Mouse (Mus musculus): ENCODE measurements around the gene Ntrk3. TPM values are rescaled to one million over a fixed set of nuclear protein-coding genes. Genes with fewer than 3 reads are reported as not detected.

Gene Ntrk3
- 3.3 and 4.5 TPM in 2 replicates for polyA plus RNA-seq (2016; fragmentation: Nextera tagmentation; extraction: Ambion mirVana)

DNA sequence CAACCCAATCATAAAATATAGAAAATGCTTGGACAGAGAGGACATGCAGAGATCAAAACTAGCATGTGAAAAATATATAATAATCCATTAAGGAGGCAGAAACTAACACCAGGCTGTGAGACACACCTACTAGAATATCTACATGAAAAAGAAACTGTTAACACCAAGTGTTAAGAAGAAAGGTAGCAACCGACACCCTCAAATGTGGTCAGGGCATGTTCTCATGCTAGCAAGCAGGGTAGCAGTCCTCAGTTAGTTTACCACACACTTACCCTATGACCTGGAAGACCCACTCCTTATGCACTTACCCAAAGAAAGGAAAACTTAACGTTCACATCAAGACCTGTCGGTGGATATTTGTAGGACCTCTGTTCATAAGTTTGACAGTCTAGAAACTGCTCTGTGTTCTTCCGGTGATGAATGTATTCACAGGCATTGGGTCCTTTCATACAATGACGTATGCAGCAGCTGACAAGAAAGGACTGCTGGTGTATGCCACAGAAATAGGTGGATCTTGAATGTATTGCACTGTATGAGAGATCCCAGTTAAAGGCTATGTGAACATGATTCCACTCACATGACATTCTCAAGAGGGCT lies at the start of gene Ntrk3:
TSS of gene Ntrk3 (minus strand) at position 399 of the 597 bp plus-strand sequence.
- no peak for DNase-seq (ENCODE audit: low spot score)
- Histone ChIP-seq H3K27ac (no peak within 1 kb of the TSS), H3K4me3 (no peak within 1 kb of the TSS), H3K9me3 (no peaks in the 10 kb centered on the region), H3K4me1 (replicated peaks) (no peaks in the 10 kb centered on the region), H3K27me3 (ENCODE audit: insufficient read depth, poor library complexity, severe bottlenecking) (no peaks in the 10 kb centered on the region), H3K36me3 (no peaks in the 10 kb centered on the region)
- 86% methylated on average over 5 of the region's 5 CpGs for WGBS

DNA sequence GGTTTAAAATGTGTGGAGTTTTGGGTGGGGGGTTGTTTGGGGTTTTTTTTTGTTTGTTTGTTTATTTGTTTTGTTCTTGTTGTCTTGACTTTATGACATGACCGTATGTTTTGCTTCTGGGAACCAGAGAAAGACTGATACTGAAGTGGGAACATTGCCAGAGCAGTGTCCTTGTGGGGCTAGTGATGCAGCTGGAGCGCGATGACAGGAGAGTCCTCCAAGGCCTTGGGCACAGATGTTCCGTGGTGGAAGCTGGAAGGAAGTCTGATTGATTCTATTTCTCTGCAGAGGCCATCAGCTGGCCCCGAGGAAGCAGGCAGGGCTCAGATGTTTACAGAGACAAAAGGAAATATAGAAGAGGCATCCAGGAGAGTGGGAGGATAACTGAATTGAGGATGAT lies 48.1 kb upstream of the Ntrk3 start:
- no peak for DNase-seq (ENCODE audit: low spot score)
- 79% methylated on average over 5 of the region's 5 CpGs for WGBS
- peaks cover 41% of the 10 kb centered on the region for H3K36me3 ChIP-seq
- no peak overlapping the region for H3K27ac ChIP-seq
- no peaks in the 10 kb centered on the region for H3K27me3 ChIP-seq (ENCODE audit: insufficient read depth, poor library complexity, severe bottlenecking)
- H3K9me3 ChIP-seq = no peaks in the 10 kb centered on the region
- no peak overlapping the region for H3K4me3 ChIP-seq
- peaks cover 22% of the 10 kb centered on the region for H3K4me1 ChIP-seq (replicated peaks)

DNA sequence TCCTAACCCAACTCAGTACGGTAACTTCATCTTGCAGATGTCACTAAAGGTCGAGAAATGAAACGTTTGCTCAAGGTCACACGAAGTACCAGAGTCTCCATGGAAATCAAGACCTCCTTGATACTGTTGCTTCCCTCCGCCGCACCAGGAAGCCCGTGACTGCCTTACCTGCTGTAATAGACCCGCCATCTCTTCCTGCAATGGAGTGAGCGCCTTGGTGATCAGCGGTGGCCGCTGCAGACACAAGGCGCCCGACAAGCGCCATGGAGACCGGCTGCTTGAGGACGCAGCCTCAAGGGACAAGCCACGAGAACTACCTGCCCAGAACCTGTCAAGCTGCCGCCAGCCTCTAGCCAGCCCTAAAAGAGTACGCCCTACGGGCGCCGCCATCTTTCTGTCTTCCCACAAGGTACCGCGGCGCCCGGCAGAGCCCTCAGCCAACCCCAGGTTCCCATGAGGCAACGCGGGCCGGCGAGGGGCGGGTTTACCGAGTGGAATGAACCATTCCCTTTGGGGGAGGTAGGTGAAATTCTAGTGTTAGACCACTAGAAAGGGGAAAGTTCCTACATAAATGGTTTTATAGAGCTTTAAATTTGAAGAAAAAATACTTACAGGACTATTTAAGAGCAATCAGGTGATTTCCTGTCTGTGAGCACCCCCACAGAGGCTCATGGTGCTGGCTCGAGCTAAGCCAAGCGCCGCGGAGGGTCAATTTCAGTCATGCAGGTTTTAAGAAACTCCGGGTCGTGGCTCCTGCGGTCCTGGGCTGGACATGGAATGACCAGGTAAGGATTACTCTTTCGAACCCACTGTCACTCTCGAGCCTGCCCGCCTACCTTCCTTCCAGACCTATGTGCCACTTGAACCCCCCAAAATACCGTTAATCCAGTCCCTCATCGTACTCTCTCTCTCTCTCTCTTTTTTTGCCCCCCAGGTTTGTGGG lies 45.1 kb upstream of the Ntrk3 start, which contains the start of the genes Mrps11 and Mrpl46:
TSS of gene Mrps11 (plus strand) at position 481 of the 943 bp plus-strand sequence.
TSS of gene Mrpl46 (minus strand) at position 893 of the 943 bp plus-strand sequence.
- peak; percentile 84 for DNase-seq (ENCODE audit: low spot score)
- peaks cover 22% of the 10 kb centered on the region for H3K4me1 ChIP-seq (replicated peaks)
- peaks cover 41% of the 10 kb centered on the region for H3K36me3 ChIP-seq
- peak within 1 kb of the TSS; percentile 94 for H3K27ac ChIP-seq
- no peaks in the 10 kb centered on the region for H3K9me3 ChIP-seq
- H3K27me3 ChIP-seq (ENCODE audit: insufficient read depth, poor library complexity, severe bottlenecking) = no peaks in the 10 kb centered on the region
- WGBS = under 1% methylated on average over 44 of the region's 44 CpGs
- peak within 1 kb of the TSS; percentile 84 for H3K4me3 ChIP-seq

DNA sequence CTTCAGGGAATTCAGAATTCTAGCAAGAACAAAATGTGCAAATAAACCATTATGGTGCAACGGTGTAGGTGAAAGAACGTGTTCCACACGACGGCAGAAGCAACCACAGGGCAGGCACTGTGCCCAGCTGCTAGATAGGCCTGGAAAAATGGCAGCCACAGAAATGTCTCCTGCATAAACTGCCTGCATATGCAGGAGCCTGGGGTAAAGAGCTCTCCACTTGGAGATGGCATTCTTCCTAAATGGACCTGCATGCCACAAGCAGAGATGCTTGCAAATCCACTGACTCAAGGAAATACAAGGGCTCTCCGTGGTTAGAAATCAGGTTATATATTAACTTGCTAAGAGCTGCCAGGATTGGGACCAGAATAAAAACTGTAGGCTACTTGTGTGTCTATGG lies 40.9 kb upstream of the Ntrk3 start:
- no peak overlapping the region for H3K4me3 ChIP-seq

DNA sequence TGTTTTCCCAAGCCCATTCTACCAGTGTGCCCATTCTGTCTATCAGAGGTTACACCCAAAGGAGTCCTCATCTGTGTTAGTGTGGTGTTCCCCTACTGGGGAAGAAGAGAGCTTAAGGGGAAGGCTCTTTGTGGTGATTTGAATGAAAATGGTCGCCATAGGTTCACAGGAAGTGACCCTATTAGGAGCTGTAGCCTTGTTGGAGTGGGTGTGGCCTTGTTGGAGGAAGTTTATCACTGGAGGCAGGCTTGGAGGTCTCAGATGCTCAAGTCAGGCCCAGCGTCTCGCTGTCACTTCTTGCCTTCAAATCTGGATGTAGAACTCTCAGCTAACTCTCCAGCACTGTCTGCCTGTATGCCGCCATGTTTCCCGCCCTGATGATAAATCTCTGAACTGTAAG lies 33.1 kb upstream of the Ntrk3 start:
- no peak for DNase-seq (ENCODE audit: low spot score)
- WGBS = 88% methylated on average over 5 of the region's 5 CpGs
- no peaks in the 10 kb centered on the region for H3K9me3 ChIP-seq
- peaks cover 39% of the 10 kb centered on the region for H3K36me3 ChIP-seq
- no peaks in the 10 kb centered on the region for H3K27me3 ChIP-seq (ENCODE audit: insufficient read depth, poor library complexity, severe bottlenecking)
- H3K4me1 ChIP-seq (replicated peaks) = no peaks in the 10 kb centered on the region
- H3K27ac ChIP-seq = no peak overlapping the region
- H3K4me3 ChIP-seq = no peak overlapping the region

More for the DNA sequence above, 40.9 kb upstream of the Ntrk3 start:
- Histone ChIP-seq H3K27me3 (ENCODE audit: insufficient read depth, poor library complexity, severe bottlenecking) (no peaks in the 10 kb centered on the region), H3K4me1 (replicated peaks) (peaks cover 12% of the 10 kb centered on the region), H3K27ac (no peak overlapping the region), H3K36me3 (peaks cover 69% of the 10 kb centered on the region), H3K9me3 (no peaks in the 10 kb centered on the region)
- WGBS = 95% methylated on average over 5 of the region's 5 CpGs
- DNase-seq (ENCODE audit: low spot score) = no peak

DNA sequence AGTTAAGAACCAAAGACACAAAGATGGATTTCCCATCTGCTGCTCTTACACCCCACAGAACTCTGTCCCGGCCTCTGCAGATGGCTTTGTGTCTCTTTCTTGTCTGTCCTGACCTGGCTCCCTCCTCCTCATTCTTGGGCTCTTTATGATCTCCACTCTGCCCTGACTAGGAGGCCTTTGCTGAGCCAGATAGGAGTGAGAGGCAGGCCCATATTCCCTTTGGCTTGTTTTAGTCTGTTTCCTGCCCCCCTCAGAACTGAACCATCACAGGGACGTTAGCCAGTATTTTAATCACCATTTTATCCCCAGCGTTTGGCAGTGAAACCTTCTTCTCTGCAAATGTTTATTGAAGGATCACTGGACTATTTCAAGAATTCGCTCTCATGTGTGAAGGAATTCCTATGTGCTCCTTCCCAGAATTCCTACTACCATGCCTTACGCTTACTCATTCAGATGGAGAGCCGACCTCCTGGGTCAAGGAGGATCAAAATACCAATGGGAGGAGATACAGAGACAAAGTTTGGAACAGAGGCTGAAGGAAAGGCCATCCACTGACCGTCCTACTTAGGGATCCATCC lies 31.4 kb upstream of the Ntrk3 start:
- 75% methylated on average over 7 of the region's 7 CpGs for WGBS
- no peaks in the 10 kb centered on the region for H3K9me3 ChIP-seq
- no peak for DNase-seq (ENCODE audit: low spot score)
- H3K27ac ChIP-seq = no peak overlapping the region
- H3K4me3 ChIP-seq = no peak overlapping the region
- no peaks in the 10 kb centered on the region for H3K4me1 ChIP-seq (replicated peaks)
- no peaks in the 10 kb centered on the region for H3K27me3 ChIP-seq (ENCODE audit: insufficient read depth, poor library complexity, severe bottlenecking)
- peaks cover 22% of the 10 kb centered on the region for H3K36me3 ChIP-seq

DNA sequence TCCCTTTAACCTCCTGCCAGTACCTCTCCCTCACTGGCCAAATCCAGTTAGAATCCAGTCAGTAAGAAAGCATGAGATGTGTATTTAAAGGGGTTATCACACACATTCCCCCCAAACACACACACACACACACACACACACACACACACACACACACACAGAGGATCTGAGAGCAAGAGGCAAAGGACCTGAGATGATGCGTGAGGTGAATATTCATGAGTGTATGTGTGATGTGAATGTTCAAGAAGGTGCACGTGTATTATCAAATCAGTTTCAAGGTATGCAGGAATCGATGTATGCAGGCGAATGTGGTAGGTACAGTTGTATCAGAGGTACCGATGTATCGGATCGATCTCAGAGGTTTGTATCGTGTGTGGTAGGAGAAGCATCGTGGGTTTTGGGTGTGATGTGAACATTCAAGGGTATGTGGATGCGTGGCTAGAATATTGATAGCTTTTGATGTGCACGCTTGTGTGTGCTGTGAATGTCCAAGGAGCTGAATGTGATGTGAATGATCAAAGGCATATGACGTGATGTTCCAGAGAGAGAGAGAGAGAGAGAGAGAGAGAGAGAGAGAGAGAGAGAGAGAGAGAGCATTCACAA lies 30.2 kb upstream of the Ntrk3 start:
- H3K4me3 ChIP-seq = no peak overlapping the region
- H3K9me3 ChIP-seq = no peaks in the 10 kb centered on the region
- no peaks in the 10 kb centered on the region for H3K4me1 ChIP-seq (replicated peaks)
- 90% methylated on average over 12 of the region's 12 CpGs for WGBS
- DNase-seq (ENCODE audit: low spot score) = no peak
- H3K36me3 ChIP-seq = peaks cover 10% of the 10 kb centered on the region
- no peak overlapping the region for H3K27ac ChIP-seq
- H3K27me3 ChIP-seq (ENCODE audit: insufficient read depth, poor library complexity, severe bottlenecking) = no peaks in the 10 kb centered on the region

DNA sequence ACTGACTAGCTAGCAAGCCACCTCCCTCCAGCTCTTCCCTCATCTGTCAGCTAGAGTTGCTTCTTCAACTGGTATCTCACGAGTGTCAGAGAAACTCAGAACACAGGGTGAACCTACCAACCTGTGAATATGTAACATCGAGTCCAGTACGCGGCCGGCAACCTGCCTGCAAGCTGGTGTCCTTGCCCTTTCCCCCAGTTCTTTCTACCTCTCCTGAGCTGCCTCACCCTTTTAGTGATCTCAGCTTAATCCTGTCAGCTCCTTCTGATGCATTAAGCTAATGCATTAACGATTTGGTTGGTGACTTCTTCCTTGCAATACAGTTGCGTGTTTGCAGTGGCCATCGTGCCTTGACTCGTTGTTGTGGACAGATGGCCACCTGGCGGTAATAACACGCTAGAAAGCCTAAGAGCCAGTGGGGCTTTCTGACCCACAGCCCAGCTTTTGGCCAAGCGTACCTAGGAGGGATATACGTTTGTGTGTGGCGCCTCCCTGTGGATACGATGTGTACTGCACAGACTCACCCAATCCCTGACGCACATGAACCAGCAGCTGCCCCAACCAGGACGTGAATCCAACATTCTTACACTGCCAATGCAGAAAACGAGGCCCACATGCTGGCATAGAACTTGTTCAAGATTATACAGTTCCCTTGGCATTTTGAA lies 28.3 kb upstream of the Ntrk3 start:
- peak; percentile 87 for DNase-seq (ENCODE audit: low spot score)

DNA sequence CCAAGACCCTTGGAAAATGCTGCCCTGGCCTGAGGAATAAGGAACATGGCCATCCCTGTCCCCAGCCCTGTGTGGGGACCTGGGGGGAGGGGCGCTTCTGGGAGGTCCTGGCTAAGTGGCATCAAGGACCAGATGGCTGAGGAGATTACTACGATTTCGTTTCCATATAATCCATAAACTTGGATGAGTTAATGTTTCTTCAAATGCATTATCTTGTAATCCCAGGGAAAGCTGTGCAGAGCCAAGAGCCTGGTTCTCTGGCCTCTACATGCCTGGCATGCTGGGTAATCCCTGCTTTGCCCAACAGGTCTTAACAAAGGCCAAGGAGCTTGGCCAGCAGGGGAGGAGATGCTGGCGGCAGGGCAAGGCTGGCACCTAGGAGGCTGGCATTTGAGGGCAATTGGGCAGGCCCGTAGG lies 27.4 kb upstream of the Ntrk3 start:
- Histone ChIP-seq H3K36me3 (no peaks in the 10 kb centered on the region), H3K9me3 (no peaks in the 10 kb centered on the region), H3K4me3 (no peak overlapping the region), H3K27me3 (ENCODE audit: insufficient read depth, poor library complexity, severe bottlenecking) (no peaks in the 10 kb centered on the region), H3K4me1 (replicated peaks) (no peaks in the 10 kb centered on the region), H3K27ac (no peak overlapping the region)
- WGBS = 77% methylated on average over 5 of the region's 5 CpGs
- no peak for DNase-seq (ENCODE audit: low spot score)

More for the DNA sequence above, 28.3 kb upstream of the Ntrk3 start:
- Histone ChIP-seq H3K9me3 (no peaks in the 10 kb centered on the region), H3K27ac (no peak overlapping the region), H3K4me1 (replicated peaks) (no peaks in the 10 kb centered on the region), H3K4me3 (no peak overlapping the region), H3K36me3 (peaks cover under 1% of the 10 kb centered on the region; the same call in 1 of the 2 replicates), H3K27me3 (ENCODE audit: insufficient read depth, poor library complexity, severe bottlenecking) (no peaks in the 10 kb centered on the region)
- 26% methylated on average over 18 of the region's 18 CpGs for WGBS

DNA sequence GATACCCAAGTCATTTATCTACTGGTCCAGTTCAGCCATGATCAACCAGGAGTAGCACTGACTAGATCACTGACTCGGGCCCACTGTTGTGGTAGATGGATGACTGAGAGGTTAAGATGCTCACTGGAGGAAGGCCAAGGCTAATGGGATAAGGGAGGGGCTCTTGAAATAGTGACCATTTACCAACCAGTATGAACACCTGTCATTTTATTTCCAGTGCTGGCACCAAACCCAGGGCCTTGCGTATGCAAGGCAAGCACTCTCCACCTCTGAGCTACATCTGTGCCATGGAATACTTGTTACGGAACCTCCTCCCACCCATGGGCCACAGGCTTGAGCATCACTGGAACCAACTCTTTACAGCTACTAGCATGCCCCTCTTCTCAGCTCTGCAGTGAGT lies 26.0 kb upstream of the Ntrk3 start:
- Histone ChIP-seq H3K4me3 (no peak overlapping the region), H3K4me1 (replicated peaks) (no peaks in the 10 kb centered on the region), H3K9me3 (no peaks in the 10 kb centered on the region), H3K27me3 (ENCODE audit: insufficient read depth, poor library complexity, severe bottlenecking) (no peaks in the 10 kb centered on the region), H3K36me3 (no peaks in the 10 kb centered on the region), H3K27ac (no peak overlapping the region)
- no peak for DNase-seq (ENCODE audit: low spot score)
- 86% methylated on average over 3 of the region's 3 CpGs for WGBS

DNA sequence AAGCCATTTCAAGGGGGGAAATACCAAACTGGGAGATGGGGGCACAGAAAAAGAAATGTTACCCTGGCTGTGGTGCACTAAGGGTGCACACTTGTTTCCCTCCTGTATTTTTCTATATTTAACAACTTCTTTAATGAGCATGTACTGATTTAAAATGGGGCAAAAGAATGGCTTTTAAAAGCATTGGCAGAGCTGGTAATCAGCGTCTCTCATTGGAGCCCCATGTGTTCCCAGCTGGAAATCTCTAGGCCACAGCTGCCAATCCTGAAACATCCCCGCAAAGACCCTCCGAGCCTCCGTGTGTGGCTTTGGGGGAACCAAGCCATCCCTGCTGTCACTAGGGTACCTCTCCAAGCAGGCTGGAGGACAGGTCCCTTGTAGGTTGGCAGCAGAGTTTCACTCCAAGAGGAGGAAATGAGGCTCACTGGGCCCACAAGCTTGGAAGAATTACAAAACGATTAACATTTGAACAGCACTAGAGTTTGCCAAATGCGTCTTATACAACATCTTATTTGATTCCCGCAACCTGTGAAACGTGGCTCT lies 16.7 kb upstream of the Ntrk3 start:
- Histone ChIP-seq H3K27ac (no peak overlapping the region), H3K4me3 (no peak overlapping the region), H3K9me3 (no peaks in the 10 kb centered on the region), H3K27me3 (ENCODE audit: insufficient read depth, poor library complexity, severe bottlenecking) (no peaks in the 10 kb centered on the region), H3K36me3 (no peaks in the 10 kb centered on the region), H3K4me1 (replicated peaks) (no peaks in the 10 kb centered on the region)
- 60% methylated on average over 8 of the region's 8 CpGs for WGBS
- no peak for DNase-seq (ENCODE audit: low spot score)

All from hindbrain, embryonic 10.5 days (tissue).